ENCODE assay signal across 8 mouse cellular contexts in genomic region chr17:40879528-40879923, GRCm38 (mm10). TPM values are rescaled to one million over a fixed set of nuclear protein-coding genes. Genes with fewer than 3 reads are reported as not detected.
DNase-seq lines count a peak whose midpoint lies in the region; ATAC-seq lines count a peak whose summit lies in the region.
"Had no signal": no experiment of that assay in that cellular context is flagged by ENCODE, and none has a peak within 500 bp of the region (broad histone marks: within the 10 kb centered on the region; RNA-seq: fewer than 3 reads in every experiment).

No protein-coding gene starts in this region.

- peak overlapping the region; percentile 83 for H3K4me3 ChIP-seq in lung, embryonic 16.5 days (ENCODE audit: low read length)
- H3K4me3 ChIP-seq in forebrain, embryonic 11.5 days (ENCODE audit: low read depth, low read length): peak overlapping the region; percentile 50
- peak overlapping the region; percentile 56 for H3K4me3 ChIP-seq in limb, embryonic 15.5 days
- peak overlapping the region; percentile 73 for H3K4me3 ChIP-seq in stomach, embryonic 15.5 days (replicated peaks)

- H3K27me3 ChIP-seq in lung, embryonic 16.5 days (ENCODE audit: control insufficient read depth, insufficient read depth, low read depth, low read length): no peaks in the 10 kb centered on the region
- no peaks in the 10 kb centered on the region for H3K27me3 ChIP-seq in forebrain, embryonic 11.5 days (ENCODE audit: control insufficient read depth, insufficient read depth, low read length)
- no peaks in the 10 kb centered on the region for H3K27me3 ChIP-seq in limb, embryonic 15.5 days
- no peaks in the 10 kb centered on the region for H3K27me3 ChIP-seq in stomach, embryonic 15.5 days (replicated peaks)

- WGBS in lung, embryonic 16.5 days: 10% methylated on average over 6 of the region's 6 CpGs
- 13% methylated on average over 6 of the region's 6 CpGs for WGBS in forebrain, embryonic 11.5 days
- WGBS in limb, embryonic 15.5 days: 19% methylated on average over 6 of the region's 6 CpGs
- WGBS in stomach, embryonic 15.5 days: 21% methylated on average over 6 of the region's 6 CpGs

- DNase-seq in lung, postnatal 36 days: no peak
- DNase-seq in forebrain, embryonic 11.5 days (ENCODE audit: low spot score): no peak
- no peak for DNase-seq in thymus, postnatal 0 days (ENCODE audit: low spot score)
- no peak for DNase-seq in B cell, adult 2 months
- DNase-seq: cerebellum, adult 8-10 months had no signal

- H3K27ac ChIP-seq in lung, embryonic 16.5 days (ENCODE audit: low read length): peak overlapping the region; percentile 91; the same call in 1 of the 2 replicates
- no peak overlapping the region for H3K27ac ChIP-seq in forebrain, embryonic 11.5 days (ENCODE audit: low read depth, low read length)
- H3K27ac ChIP-seq in limb, embryonic 15.5 days: no peak overlapping the region
- peak overlapping the region; percentile 78; the same call in 1 of the 2 replicates for H3K27ac ChIP-seq in stomach, embryonic 15.5 days

- no peak for ATAC-seq in lung, embryonic 16.5 days (ENCODE audit: low read depth)
- no peak for ATAC-seq in forebrain, embryonic 11.5 days (replicated peaks; ENCODE audit: low FRiP score)
- ATAC-seq in limb, embryonic 15.5 days (ENCODE audit: insufficient number of reproducible peaks, low FRiP score, low TSS enrichment, low read depth): no peak
- no peak for ATAC-seq in stomach, embryonic 15.5 days (ENCODE audit: insufficient read depth, low FRiP score, low read depth)

- H3K4me1 ChIP-seq in lung, embryonic 16.5 days (replicated peaks; ENCODE audit: control insufficient read depth, insufficient read depth, low read length): peaks cover 4% of the 10 kb centered on the region; the same call in 1 of the 2 replicates
- H3K4me1 ChIP-seq in forebrain, embryonic 11.5 days (replicated peaks; ENCODE audit: control insufficient read depth, insufficient read depth, low read length): 0 out of 2 replicates have a peak, but pooled peaks cover 2% of the 10 kb centered on the region
- peaks cover 10% of the 10 kb centered on the region; the same call in 1 of the 2 replicates for H3K4me1 ChIP-seq in limb, embryonic 15.5 days
- no peaks in the 10 kb centered on the region for H3K4me1 ChIP-seq in stomach, embryonic 15.5 days

- H3K9ac ChIP-seq in lung, embryonic 16.5 days (ENCODE audit: low read length): peak overlapping the region; percentile 90
- peak overlapping the region; percentile 57 for H3K9ac ChIP-seq in forebrain, embryonic 11.5 days (ENCODE audit: low read length)
- H3K9ac ChIP-seq in limb, embryonic 15.5 days: peak overlapping the region; percentile 50
- peak overlapping the region; percentile 52 for H3K9ac ChIP-seq in stomach, embryonic 15.5 days

- peak overlapping the region; percentile 74 for H3K4me2 ChIP-seq in lung, embryonic 16.5 days (ENCODE audit: low read depth, low read length)
- H3K4me2 ChIP-seq in forebrain, embryonic 11.5 days (ENCODE audit: low read depth, low read length, severe bottlenecking): peak overlapping the region; percentile 88
- peak overlapping the region; percentile 78 for H3K4me2 ChIP-seq in limb, embryonic 15.5 days
- H3K4me2 ChIP-seq in stomach, embryonic 15.5 days: peak overlapping the region; percentile 80

- no peaks in the 10 kb centered on the region for H3K9me3 ChIP-seq in lung, embryonic 16.5 days (ENCODE audit: control insufficient read depth, low read length)
- H3K9me3 ChIP-seq in forebrain, embryonic 11.5 days (ENCODE audit: control insufficient read depth, low read length): no peaks in the 10 kb centered on the region
- H3K9me3 ChIP-seq in limb, embryonic 15.5 days: no peaks in the 10 kb centered on the region
- no peaks in the 10 kb centered on the region for H3K9me3 ChIP-seq in stomach, embryonic 15.5 days

- no peaks in the 10 kb centered on the region for H3K36me3 ChIP-seq in lung, embryonic 16.5 days (ENCODE audit: control insufficient read depth, insufficient read depth, low read length)
- H3K36me3 ChIP-seq in forebrain, embryonic 11.5 days (ENCODE audit: control insufficient read depth, insufficient read depth, low read length): no peaks in the 10 kb centered on the region
- no peaks in the 10 kb centered on the region for H3K36me3 ChIP-seq in limb, embryonic 15.5 days
- no peaks in the 10 kb centered on the region for H3K36me3 ChIP-seq in stomach, embryonic 15.5 days

RNA-seq across cellular contexts. Expression of gene 9130008F23Rik, which starts 0.8 kb away (rescaled TPM):
- polyA plus RNA-seq in lung, embryonic 16.5 days (2015; fragmentation: Nextera tagmentation; extraction: Ambion mirVana): 3.8 and 4.1 TPM in 2 replicates
- polyA plus RNA-seq in forebrain, embryonic 11.5 days (2014; fragmentation: Nextera tagmentation; extraction: Ambion mirVana): 0.95 and 1.1 TPM in 2 replicates
- polyA plus RNA-seq in limb, embryonic 15.5 days (2015; fragmentation: Nextera tagmentation; extraction: Ambion mirVana): 2.0 and 2.7 TPM in 2 replicates
- 4.6 and 5.4 TPM in 2 replicates for polyA plus RNA-seq in stomach, embryonic 15.5 days (2015; fragmentation: Nextera tagmentation; extraction: Ambion mirVana)
- 0.59 and 0.67 TPM in 2 replicates for polyA plus RNA-seq in thymus, postnatal 0 days (2015; fragmentation: Nextera tagmentation; extraction: Ambion mirVana)

RNA-seq across cellular contexts. Expression of gene Glyatl3, which starts 34.6 kb away (rescaled TPM):
- polyA plus RNA-seq in lung, embryonic 16.5 days (2015; fragmentation: Nextera tagmentation; extraction: Ambion mirVana): not detected in 2 replicates
- 0.56 TPM in 1 of 2 replicates, not detected in the other for polyA plus RNA-seq in forebrain, embryonic 11.5 days (2014; fragmentation: Nextera tagmentation; extraction: Ambion mirVana)
- not detected in 2 replicates for polyA plus RNA-seq in limb, embryonic 15.5 days (2015; fragmentation: Nextera tagmentation; extraction: Ambion mirVana)
- polyA plus RNA-seq in stomach, embryonic 15.5 days (2015; fragmentation: Nextera tagmentation; extraction: Ambion mirVana): not detected in 2 replicates
- polyA plus RNA-seq in thymus, postnatal 0 days (2015; fragmentation: Nextera tagmentation; extraction: Ambion mirVana): not detected in 2 replicates

RNA-seq across cellular contexts. Expression of gene Mut, which starts 55.0 kb away (rescaled TPM):
- polyA plus RNA-seq in lung, embryonic 16.5 days (2015; fragmentation: Nextera tagmentation; extraction: Ambion mirVana): 40.1 and 40.6 TPM in 2 replicates
- polyA plus RNA-seq in forebrain, embryonic 11.5 days (2014; fragmentation: Nextera tagmentation; extraction: Ambion mirVana): 26.9 and 27.4 TPM in 2 replicates
- 32.8 and 33.0 TPM in 2 replicates for polyA plus RNA-seq in limb, embryonic 15.5 days (2015; fragmentation: Nextera tagmentation; extraction: Ambion mirVana)
- 41.2 and 41.4 TPM in 2 replicates for polyA plus RNA-seq in stomach, embryonic 15.5 days (2015; fragmentation: Nextera tagmentation; extraction: Ambion mirVana)
- 23.8 and 25.2 TPM in 2 replicates for polyA plus RNA-seq in thymus, postnatal 0 days (2015; fragmentation: Nextera tagmentation; extraction: Ambion mirVana)

RNA-seq across cellular contexts. Expression of gene Cenpq, which starts 55.3 kb away (rescaled TPM):
- polyA plus RNA-seq in lung, embryonic 16.5 days (2015; fragmentation: Nextera tagmentation; extraction: Ambion mirVana): 29.9 and 33.1 TPM in 2 replicates
- polyA plus RNA-seq in forebrain, embryonic 11.5 days (2014; fragmentation: Nextera tagmentation; extraction: Ambion mirVana): 39.5 and 46.4 TPM in 2 replicates
- polyA plus RNA-seq in limb, embryonic 15.5 days (2015; fragmentation: Nextera tagmentation; extraction: Ambion mirVana): 20.3 and 21.9 TPM in 2 replicates
- 21.1 and 24.2 TPM in 2 replicates for polyA plus RNA-seq in stomach, embryonic 15.5 days (2015; fragmentation: Nextera tagmentation; extraction: Ambion mirVana)
- polyA plus RNA-seq in thymus, postnatal 0 days (2015; fragmentation: Nextera tagmentation; extraction: Ambion mirVana): 36.7 and 38.2 TPM in 2 replicates

Comparison
In these comparisons a context has a peak if more than half of its experiments do, and no peak if none do; other contexts are left out.
1. H3K27ac ChIP-seq: peak in lung, embryonic 16.5 days (single experiment) and stomach, embryonic 15.5 days (single experiment); none in forebrain, embryonic 11.5 days (single experiment) and limb, embryonic 15.5 days (single experiment).
2. Peak in every context shown above with its lines, with median percentiles within 50 percentile points of each other: H3K4me2 ChIP-seq, H3K4me3 ChIP-seq and H3K9ac ChIP-seq.